Mouse (Mus musculus) liver, postnatal 0 days (tissue): ENCODE results near the gene Pfkl.

Experiments
- CTCF ChIP-seq: sonication (generic); IDR thresholded peaks from 2 replicates; pipeline ENCODE4 v1.5.1; 2016; ENCODE audit warnings: antibody characterized with exemption, low read depth
- EP300 ChIP-seq: IDR thresholded peaks from 2 replicates; pipeline ENCODE4 v1.6.1; 2016; ENCODE audit warnings: antibody characterized with exemption, low read depth, mild to moderate bottlenecking

- TF ChIP-seq EP300 (no peak), CTCF (no peak)
Measured at GRCm38 (mm10) chr10:78042096-78042495, 32.2 kb upstream of the Pfkl start.
